Mouse (Mus musculus): ENCODE measurements at regions not wholly inside any gene's neighbourhood (a gene's known extent, or its start where the extent isn't known, plus 50 kb on each side); places are given as distances from the start of the nearest gene placed in this dataset.

DNA sequence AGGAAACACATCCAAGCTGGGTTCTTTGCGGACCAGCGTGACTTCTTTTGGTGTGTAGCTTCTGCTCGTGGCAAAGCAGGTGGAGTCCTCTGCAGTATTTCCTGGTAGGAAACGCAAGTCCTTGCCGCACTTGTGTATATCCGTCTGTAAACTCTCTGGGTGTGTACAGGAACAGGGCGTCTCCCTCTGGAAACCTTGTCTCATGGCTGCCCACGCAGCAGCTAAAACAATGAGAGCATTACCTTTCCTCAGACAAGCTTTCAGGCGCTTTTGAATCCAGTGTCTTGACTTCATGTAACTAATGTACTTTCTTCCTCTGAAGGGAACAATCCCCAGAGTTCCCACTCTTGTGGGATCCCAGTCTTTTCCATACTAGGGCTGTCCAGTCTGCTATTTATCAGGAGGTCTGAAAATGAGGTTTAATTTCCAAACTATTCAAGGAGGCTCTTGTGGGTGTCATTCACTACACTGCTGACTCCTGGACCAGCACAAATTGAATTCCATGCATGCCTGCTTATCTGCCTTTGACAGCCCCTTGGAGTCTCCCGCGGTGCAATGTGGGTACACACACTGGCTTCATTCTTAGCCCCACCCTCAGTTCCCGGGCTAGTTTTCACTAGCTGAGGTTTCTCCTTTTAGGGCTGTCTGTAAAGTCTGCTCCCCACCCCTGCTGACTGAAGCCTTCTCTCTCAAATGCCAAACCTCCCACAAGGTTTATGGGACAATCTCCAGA is 161.6 kb upstream of the Anxa10 start:
- Histone ChIP-seq H3K27ac (replicated peaks) (peak overlapping the region; percentile 1; the same call in 1 of the 2 replicates), H3K27me3 (ENCODE audit: control insufficient read depth, insufficient read depth, low read length) (no peaks in the 10 kb centered on the region), H3K36me3 (ENCODE audit: control insufficient read depth, insufficient read depth, low read length) (no peaks in the 10 kb centered on the region), H3K9me3 (ENCODE audit: control insufficient read depth, low read length) (no peaks in the 10 kb centered on the region), H3K4me2 (replicated peaks; ENCODE audit: low read depth) (peak overlapping the region; percentile 6; the same call in 1 of the 2 replicates), H3K9ac (ENCODE audit: low read length) (no peak overlapping the region), H3K4me1 (replicated peaks; ENCODE audit: control insufficient read depth, insufficient read depth) (no peaks in the 10 kb centered on the region), H3K4me3 (ENCODE audit: low read depth, low read length) (no peak overlapping the region)
- DNase-seq (ENCODE audit: low spot score) (peak; percentile 46), ATAC-seq (ENCODE audit: low FRiP score, low TSS enrichment) (peak; percentile 95)
- 32% methylated on average over 12 of the region's 12 CpGs for WGBS
- TF ChIP-seq EP300 (optimal IDR thresholded peaks at IDR 0.05) (no peak), CTCF (IDR thresholded peaks at IDR 0.05; ENCODE audit: low read depth) (no peak)

GRCm38 (mm10) chr8:62250551-62250950 is 127.6 kb upstream of the Anxa10 start:
- no peak for TF ChIP-seq CTCF (IDR thresholded peaks at IDR 0.05; ENCODE audit: low read depth)
- H3K9me3 ChIP-seq (ENCODE audit: control insufficient read depth, low read length) = no peaks in the 10 kb centered on the region
- no peaks in the 10 kb centered on the region for H3K36me3 ChIP-seq (ENCODE audit: control insufficient read depth, insufficient read depth, low read length)
- H3K27ac ChIP-seq (replicated peaks) = no peak overlapping the region
- no peaks in the 10 kb centered on the region for H3K4me1 ChIP-seq (replicated peaks; ENCODE audit: control insufficient read depth, insufficient read depth)
- DNase-seq (ENCODE audit: low spot score) = no peak
- H3K27me3 ChIP-seq (ENCODE audit: control insufficient read depth, insufficient read depth, low read length) = no peaks in the 10 kb centered on the region
- WGBS = 73% methylated on average over 5 of the region's 6 CpGs
- no peak overlapping the region for H3K9ac ChIP-seq (ENCODE audit: low read length)
- ATAC-seq (ENCODE audit: low FRiP score, low TSS enrichment) = no peak
- no peak overlapping the region for H3K4me3 ChIP-seq (ENCODE audit: low read depth, low read length)
- H3K4me2 ChIP-seq (replicated peaks; ENCODE audit: low read depth) = no peak overlapping the region
